Mouse (Mus musculus) ES-E14 (cell line): Measurements from ENCODE around the gene Amigo1.

ENCODE experiments used
- HCFC1 ChIP-seq: IDR thresholded peaks from 2 replicates; pipeline ENCODE4 v1.6.1; 2012; ENCODE audit warnings: low read length, inconsistent platforms, borderline replicate concordance; ENCODE audit not compliant: insufficient read depth
- MAFK ChIP-seq: IDR thresholded peaks from 2 replicates; pipeline ENCODE4 v1.6.1; 2014; ENCODE audit warnings: mild to moderate bottlenecking, low read depth, low read length, inconsistent platforms; ENCODE audit not compliant: insufficient read depth
- ZNF384 ChIP-seq: IDR thresholded peaks from 2 replicates; pipeline ENCODE4 v1.6.1; 2012; ENCODE audit warnings: low read depth, low read length, inconsistent platforms

DNA sequence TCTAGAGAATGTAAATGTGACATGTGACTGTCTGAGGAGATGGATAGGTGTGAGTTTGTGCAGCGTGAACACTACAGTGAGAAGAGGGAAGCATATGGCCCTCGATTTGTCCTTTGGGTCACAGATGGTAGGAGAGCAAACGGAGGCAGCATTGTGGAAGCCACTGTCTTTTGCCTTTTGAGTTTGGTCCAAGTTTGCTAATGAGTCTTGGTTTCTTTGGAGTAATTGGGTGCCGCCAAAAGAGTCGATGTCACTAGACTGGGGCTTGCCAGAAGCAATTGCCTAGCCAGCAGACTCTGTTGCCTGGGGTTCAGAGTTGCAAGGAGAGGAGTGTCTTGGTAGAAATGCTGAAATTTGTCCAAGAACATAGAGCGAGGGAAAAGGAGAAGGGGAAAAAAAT, 25.7 kb downstream of the Amigo1 start:
- TF ChIP-seq HCFC1 (no peak), MAFK (no peak), ZNF384 (no peak)
